Mouse (Mus musculus) forebrain, embryonic 12.5 days (tissue): ENCODE results near the gene Foxo3. TPM values are rescaled to one million over a fixed set of nuclear protein-coding genes. Genes with fewer than 3 reads are reported as not detected.

Source experiments
- ATAC-seq: fragments of 200-750 bp; cut with Nextera tagmentation; 2 replicates; pipeline ENCODE4 v1.8.0; 2017; ENCODE audit warnings: moderate TSS enrichment; ENCODE audit not compliant: low FRiP score
- H3K27ac ChIP-seq: fragments of 300-500 bp; sonication (generic); 2 replicates; pipeline ENCODE4 v1.5.1; 2016; ENCODE audit warnings: mild to moderate bottlenecking
- H3K27me3 ChIP-seq: fragments of 300-500 bp; sonication (generic); 2 replicates; pipeline ENCODE4 v1.6.1; 2016; ENCODE audit warnings: mild to moderate bottlenecking
- H3K36me3 ChIP-seq: fragments of 300-500 bp; sonication (generic); replicated peaks from 2 replicates; pipeline ENCODE4 v1.6.1; 2016; ENCODE audit warnings: mild to moderate bottlenecking
- H3K4me1 ChIP-seq: fragments of 300-500 bp; sonication (generic); 2 replicates; pipeline ENCODE4 v1.6.1; 2016
- H3K4me2 ChIP-seq: fragments of 300-500 bp; sonication (generic); 2 replicates; pipeline ENCODE4 v1.6.1; 2016; ENCODE audit warnings: mild to moderate bottlenecking, moderate library complexity
- H3K4me3 ChIP-seq: fragments of 300-500 bp; sonication (generic); replicated peaks from 2 replicates; pipeline ENCODE4 v1.5.1; 2016; ENCODE audit warnings: mild to moderate bottlenecking
- H3K9ac ChIP-seq: fragments of 300-500 bp; sonication (generic); 2 replicates; pipeline ENCODE4 v1.6.1; 2016; ENCODE audit warnings: mild to moderate bottlenecking
- H3K9me3 ChIP-seq: fragments of 300-500 bp; sonication (generic); 2 replicates; pipeline ENCODE4 v1.6.1; 2016
- WGBS: fragments of 180-500 bp; shearing (Covaris S2); methylation state at CpG from one replicate; pipeline ENCODE4 v1.1.7; 2016; 5-methylcytosine and 5-hydroxymethylcytosine counted together
- polyA plus RNA-seq: library from polyadenylated mRNA; unstranded; fragments of >200 nt; fragmentation: Nextera tagmentation; extraction: Ambion mirVana; gene quantifications from 2 replicates; pipeline ENCODE4 v1.2.1, GENCODE M21; 2016

Foxo3 gene
- polyA plus RNA-seq, 1 experiment from 2014 or later = 3.1 TPM

GRCm38 (mm10) chr10:42204768-42205412, 71.7 kb downstream of the Foxo3 start:
- 87% methylated on average over 20 of the region's 20 CpGs for whole genome bisulfite sequencing
- peaks cover 4% of the 10 kb centered on the region; the same call in 1 of the 2 replicates for H3K9me3 ChIP-seq
- H3K36me3 ChIP-seq = no peaks in the 10 kb centered on the region
- no peak overlapping the region for H3K4me2 ChIP-seq
- ATAC-seq = no peak
- H3K27me3 ChIP-seq = no peaks in the 10 kb centered on the region
- no peak overlapping the region for H3K27ac ChIP-seq
- no peak overlapping the region for H3K9ac ChIP-seq
- H3K4me1 ChIP-seq = peaks cover 1% of the 10 kb centered on the region
- no peak overlapping the region for H3K4me3 ChIP-seq

GRCm38 (mm10) chr10:42203321-42204155, 73.0 kb downstream of the Foxo3 start:
- no peak for ATAC-seq
- 76% methylated on average over 18 of the region's 18 CpGs for WGBS

GRCm38 (mm10) chr10:42202561-42202960, 74.0 kb downstream of the Foxo3 start:
- H3K4me2 ChIP-seq = no peak overlapping the region
- WGBS = 86% methylated on average over 8 of the region's 8 CpGs
- H3K9ac ChIP-seq = no peak overlapping the region
- H3K9me3 ChIP-seq = no peaks in the 10 kb centered on the region
- no peak overlapping the region for H3K27ac ChIP-seq
- no peak for ATAC-seq
- no peaks in the 10 kb centered on the region for H3K27me3 ChIP-seq
- no peaks in the 10 kb centered on the region; the same call in 1 of the 2 replicates for H3K4me1 ChIP-seq
- H3K4me3 ChIP-seq = no peak overlapping the region
- H3K36me3 ChIP-seq = peaks cover 2% of the 10 kb centered on the region

More at GRCm38 (mm10) chr10:42203321-42204155, 73.0 kb downstream of the Foxo3 start:
- no peak overlapping the region for H3K9ac ChIP-seq
- no peak overlapping the region for H3K4me3 ChIP-seq
- H3K4me2 ChIP-seq = no peak overlapping the region
- H3K27ac ChIP-seq = no peak overlapping the region
- no peaks in the 10 kb centered on the region for H3K36me3 ChIP-seq
- no peaks in the 10 kb centered on the region for H3K27me3 ChIP-seq
- H3K4me1 ChIP-seq = no peaks in the 10 kb centered on the region; the same call in 1 of the 2 replicates
- H3K9me3 ChIP-seq = peaks cover under 1% of the 10 kb centered on the region; the same call in 1 of the 2 replicates

GRCm38 (mm10) chr10:42199472-42199871, 77.1 kb downstream of the Foxo3 start:
- Histone ChIP-seq H3K4me1 (no peaks in the 10 kb centered on the region; the same call in 1 of the 2 replicates), H3K9ac (no peak overlapping the region), H3K9me3 (no peaks in the 10 kb centered on the region; the same call in 1 of the 2 replicates), H3K36me3 (peaks cover 18% of the 10 kb centered on the region), H3K27me3 (no peaks in the 10 kb centered on the region), H3K4me2 (no peak overlapping the region), H3K27ac (no peak overlapping the region), H3K4me3 (no peak overlapping the region)
- peak; percentile 55; the same call in 1 of the 2 replicates for ATAC-seq
- WGBS = 79% methylated on average over 3 of the region's 3 CpGs

GRCm38 (mm10) chr10:42198682-42199081, 77.9 kb downstream of the Foxo3 start:
- Histone ChIP-seq H3K4me1 (no peaks in the 10 kb centered on the region; the same call in 1 of the 2 replicates), H3K36me3 (peaks cover 18% of the 10 kb centered on the region), H3K4me2 (no peak overlapping the region), H3K27ac (no peak overlapping the region), H3K9ac (no peak overlapping the region), H3K4me3 (no peak overlapping the region), H3K9me3 (no peaks in the 10 kb centered on the region; the same call in 1 of the 2 replicates), H3K27me3 (no peaks in the 10 kb centered on the region)
- 79% methylated on average over 3 of the region's 3 CpGs for WGBS
- ATAC-seq = no peak

- H3K4me1 ChIP-seq = peaks cover 6% of the 10 kb centered on the region
- no peak for ATAC-seq
- H3K4me3 ChIP-seq = no peak overlapping the region
- H3K27me3 ChIP-seq = no peaks in the 10 kb centered on the region
- no peaks in the 10 kb centered on the region; the same call in 1 of the 2 replicates for H3K9me3 ChIP-seq
- H3K27ac ChIP-seq = no peak overlapping the region
- no peak overlapping the region for H3K9ac ChIP-seq
- H3K4me2 ChIP-seq = no peak overlapping the region
- H3K36me3 ChIP-seq = peaks cover 18% of the 10 kb centered on the region
- WGBS = 86% methylated on average over 6 of the region's 6 CpGs
Measured at GRCm38 (mm10) chr10:42194784-42195183, 81.8 kb downstream of the Foxo3 start.

- peaks cover 6% of the 10 kb centered on the region for H3K4me1 ChIP-seq
- H3K9me3 ChIP-seq = no peaks in the 10 kb centered on the region; the same call in 1 of the 2 replicates
- peaks cover 18% of the 10 kb centered on the region for H3K36me3 ChIP-seq
- WGBS = 83% methylated on average over 4 of the region's 4 CpGs
- no peak overlapping the region for H3K4me2 ChIP-seq
- H3K27ac ChIP-seq = no peak overlapping the region
- H3K9ac ChIP-seq = no peak overlapping the region
- H3K27me3 ChIP-seq = no peaks in the 10 kb centered on the region
- no peak for ATAC-seq
- H3K4me3 ChIP-seq = no peak overlapping the region
Measured at GRCm38 (mm10) chr10:42193981-42194380, 82.6 kb downstream of the Foxo3 start.

GRCm38 (mm10) chr10:42192951-42193350, 83.6 kb downstream of the Foxo3 start:
- H3K27me3 ChIP-seq = no peaks in the 10 kb centered on the region
- 29% methylated on average over 6 of the region's 6 CpGs for whole genome bisulfite sequencing
- H3K4me3 ChIP-seq = no peak overlapping the region

GRCm38 (mm10) chr10:42189674-42190434, 86.7 kb downstream of the Foxo3 start:
- 86% methylated on average over 13 of the region's 13 CpGs for WGBS
- Histone ChIP-seq H3K4me3 (no peak overlapping the region), H3K4me1 (peaks cover 14% of the 10 kb centered on the region), H3K9me3 (no peaks in the 10 kb centered on the region), H3K36me3 (no peaks in the 10 kb centered on the region), H3K27ac (no peak overlapping the region), H3K27me3 (no peaks in the 10 kb centered on the region), H3K9ac (no peak overlapping the region), H3K4me2 (no peak overlapping the region)
- ATAC-seq = no peak

More at GRCm38 (mm10) chr10:42192951-42193350, 83.6 kb downstream of the Foxo3 start:
- no peak overlapping the region for H3K4me2 ChIP-seq
- ATAC-seq = no peak
- no peak overlapping the region for H3K9ac ChIP-seq
- H3K36me3 ChIP-seq = peaks cover 18% of the 10 kb centered on the region
- no peaks in the 10 kb centered on the region; the same call in 1 of the 2 replicates for H3K9me3 ChIP-seq
- no peak overlapping the region for H3K27ac ChIP-seq
- H3K4me1 ChIP-seq = peaks cover 14% of the 10 kb centered on the region

- H3K9ac ChIP-seq = no peak overlapping the region
- no peak overlapping the region for H3K4me3 ChIP-seq
- no peaks in the 10 kb centered on the region for H3K27me3 ChIP-seq
- H3K27ac ChIP-seq = no peak overlapping the region
- H3K36me3 ChIP-seq = no peaks in the 10 kb centered on the region
- H3K4me2 ChIP-seq = no peak overlapping the region
- ATAC-seq = no peak
- peaks cover 14% of the 10 kb centered on the region for H3K4me1 ChIP-seq
- no peaks in the 10 kb centered on the region for H3K9me3 ChIP-seq
- 94% methylated on average over 8 of the region's 8 CpGs for WGBS
Measured at GRCm38 (mm10) chr10:42189037-42189436, 87.5 kb downstream of the Foxo3 start.

- Histone ChIP-seq H3K4me2 (no peak overlapping the region), H3K9ac (no peak overlapping the region), H3K36me3 (0 out of 2 replicates have a peak, but pooled peaks cover 7% of the 10 kb centered on the region), H3K27me3 (no peaks in the 10 kb centered on the region), H3K9me3 (no peaks in the 10 kb centered on the region), H3K4me3 (no peak overlapping the region), H3K27ac (no peak overlapping the region), H3K4me1 (peaks cover 13% of the 10 kb centered on the region)
- 70% methylated on average over 9 of the region's 9 CpGs for WGBS
- no peak for ATAC-seq
Measured at GRCm38 (mm10) chr10:42188091-42188490, 88.5 kb downstream of the Foxo3 start.

GRCm38 (mm10) chr10:42186941-42187401, 89.6 kb downstream of the Foxo3 start:
- H3K4me3 ChIP-seq = no peak overlapping the region
- H3K4me2 ChIP-seq = no peak overlapping the region
- 0 out of 2 replicates have a peak, but pooled peaks cover 7% of the 10 kb centered on the region for H3K36me3 ChIP-seq
- H3K9ac ChIP-seq = no peak overlapping the region
- H3K27me3 ChIP-seq = no peaks in the 10 kb centered on the region
- no peak overlapping the region for H3K27ac ChIP-seq
- 89% methylated on average over 9 of the region's 9 CpGs for WGBS
- ATAC-seq = no peak
- no peaks in the 10 kb centered on the region for H3K9me3 ChIP-seq
- H3K4me1 ChIP-seq = peaks cover 9% of the 10 kb centered on the region
